Mouse (Mus musculus): ENCODE data around the gene Neurod2.

Gene Neurod2

DNA sequence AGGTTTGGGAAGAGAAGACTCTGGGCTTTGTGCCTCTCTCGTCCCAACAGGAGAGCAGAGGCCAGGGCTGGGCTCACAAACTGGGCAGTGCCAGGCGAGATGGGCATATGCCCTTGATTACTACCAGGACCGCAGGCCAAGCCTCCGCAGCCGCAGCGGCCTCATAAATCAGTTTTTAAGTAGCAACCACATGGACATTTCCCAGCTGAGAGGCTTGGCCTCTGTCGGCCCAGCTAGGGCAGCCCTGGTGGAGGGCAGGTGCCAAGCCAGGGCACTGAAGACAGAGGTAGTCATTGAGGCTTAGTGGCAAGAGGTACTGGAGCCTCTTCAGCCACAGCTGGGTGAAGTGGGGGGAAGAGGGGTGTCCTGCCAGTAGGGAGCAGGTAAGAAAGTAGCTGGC is 12.0 kb downstream of the Neurod2 start:
- no peak for DNase-seq (ENCODE audit: low spot score)

GRCm38 (mm10) chr11:98313790-98314323 is 15.6 kb downstream of the Neurod2 start:
- DNase-seq (ENCODE audit: low spot score), result peak; percentile 39

DNA sequence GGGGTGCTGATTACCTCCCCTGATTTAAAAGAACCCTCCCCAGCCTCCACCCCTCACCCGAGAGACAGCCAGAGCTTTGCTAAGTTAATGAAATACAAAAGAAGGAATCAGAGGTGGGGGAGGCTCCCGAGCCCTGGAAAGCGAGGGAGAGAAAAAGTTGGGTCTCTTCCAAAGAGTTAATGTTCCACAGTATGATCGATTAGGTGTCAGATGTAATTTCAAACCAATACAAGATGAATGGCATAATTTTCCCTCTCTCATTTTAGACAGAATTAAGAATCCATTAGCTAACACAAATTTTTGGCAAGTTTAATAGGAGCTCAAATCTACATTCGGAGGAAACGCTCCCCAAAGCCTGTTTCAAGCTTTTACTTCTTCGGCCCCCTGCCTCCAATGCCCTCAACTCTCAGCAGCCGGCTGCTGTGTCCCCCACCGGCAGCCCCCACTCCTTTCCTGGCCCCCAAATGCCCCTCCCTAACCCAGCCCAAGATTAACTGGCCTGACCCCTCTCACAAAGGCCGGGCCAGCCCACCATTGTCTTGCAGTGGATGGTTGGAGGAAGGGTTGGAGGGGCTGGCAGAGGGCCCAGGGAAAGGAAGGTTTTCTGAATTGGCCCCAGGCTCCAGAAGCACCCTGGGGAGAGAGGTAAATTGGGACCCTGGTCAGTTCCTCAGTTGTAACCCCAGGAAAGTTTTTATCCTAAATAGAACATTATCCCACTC is 30.8 kb downstream of the Neurod2 start:
- DNase-seq (ENCODE audit: low spot score), result no peak

GRCm38 (mm10) chr11:98297778-98298177 is 31.7 kb downstream of the Neurod2 start:
- no peak for DNase-seq (ENCODE audit: low spot score)

- no peak for DNase-seq (ENCODE audit: low spot score)
Observed at GRCm38 (mm10) chr11:98296916-98297315, 32.5 kb downstream of the Neurod2 start.

DNA sequence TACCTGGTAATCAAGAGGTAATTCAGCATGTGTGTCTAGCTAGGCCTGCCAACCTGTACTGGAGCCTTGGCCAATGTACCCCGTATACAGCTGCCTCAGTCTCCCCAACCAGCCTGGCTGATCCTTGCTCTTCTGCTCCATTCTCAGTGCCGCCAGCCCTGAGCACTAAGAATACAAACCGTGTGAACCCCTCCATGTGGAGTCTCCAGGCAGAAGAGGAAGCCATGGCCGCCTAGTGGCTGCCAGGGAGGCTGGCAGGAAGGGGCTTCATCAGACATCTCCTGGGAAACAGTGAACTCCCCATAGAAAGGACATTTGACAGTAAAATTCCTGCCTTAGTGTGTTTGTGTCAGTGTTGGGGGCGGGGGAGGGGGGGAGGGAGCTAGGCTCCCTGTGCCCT is 33.2 kb downstream of the Neurod2 start:
- no peak for DNase-seq (ENCODE audit: low spot score)

- DNase-seq (ENCODE audit: low spot score), result no peak
Observed at GRCm38 (mm10) chr11:98295013-98295585, 34.3 kb downstream of the Neurod2 start.

- peak; percentile 74 for DNase-seq (ENCODE audit: low spot score)
Observed at GRCm38 (mm10) chr11:98294188-98295012, 35.0 kb downstream of the Neurod2 start.

GRCm38 (mm10) chr11:98293070-98293469 is 36.4 kb downstream of the Neurod2 start:
- DNase-seq (ENCODE audit: low spot score), result no peak

GRCm38 (mm10) chr11:98290906-98291305 is 38.5 kb downstream of the Neurod2 start:
- no peak for DNase-seq (ENCODE audit: low spot score)

GRCm38 (mm10) chr11:98289873-98290272 is 39.6 kb downstream of the Neurod2 start:
- DNase-seq (ENCODE audit: low spot score), result no peak

- no peak for DNase-seq (ENCODE audit: low spot score)
Observed at GRCm38 (mm10) chr11:98287961-98288360, 41.5 kb downstream of the Neurod2 start.

DNA sequence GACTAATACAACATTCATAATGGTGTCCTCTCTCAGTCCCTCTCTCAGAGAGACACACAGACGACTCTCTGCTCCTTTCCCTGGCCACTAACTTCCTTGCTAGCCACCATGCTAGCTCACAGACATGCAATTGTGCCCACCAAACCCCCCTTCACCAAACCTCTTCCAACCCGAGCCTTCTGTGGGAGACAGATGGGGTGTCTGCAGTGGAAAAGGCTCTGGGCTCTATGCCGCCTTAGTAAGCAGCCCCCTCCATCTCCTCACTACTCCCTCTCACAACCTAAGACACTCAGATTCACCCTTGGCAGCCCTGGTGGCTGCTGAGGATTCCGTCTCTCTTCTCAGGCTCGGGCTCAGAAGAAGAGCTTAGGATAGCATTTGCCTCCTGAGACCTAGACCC is 41.9 kb downstream of the Neurod2 start:
- DNase-seq (ENCODE audit: low spot score), result no peak

- DNase-seq (ENCODE audit: low spot score), result no peak
Observed at GRCm38 (mm10) chr11:98285368-98285767, 44.1 kb downstream of the Neurod2 start.

- DNase-seq (ENCODE audit: low spot score), result no peak
Observed at GRCm38 (mm10) chr11:98284230-98284629, 45.2 kb downstream of the Neurod2 start.

DNA sequence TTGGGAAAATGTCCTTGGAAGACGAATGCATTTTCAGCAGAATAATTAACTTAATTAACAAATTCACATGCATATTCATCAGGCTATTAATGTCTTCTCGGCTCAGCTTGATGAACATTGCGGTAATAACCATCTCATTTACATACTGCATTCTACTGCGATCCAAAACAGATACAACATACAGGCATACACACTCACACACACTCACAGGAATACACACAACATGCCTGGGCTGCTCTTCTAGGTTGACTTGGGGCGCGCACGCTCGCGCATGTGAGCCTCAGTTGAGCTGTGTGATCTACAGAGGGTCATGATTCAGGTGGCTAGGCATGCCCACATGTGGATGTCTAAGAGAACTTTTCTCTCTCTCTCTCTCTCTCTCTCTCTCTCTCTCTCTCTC is 45.7 kb downstream of the Neurod2 start:
- DNase-seq (ENCODE audit: low spot score), result no peak

Data from testis, postnatal 14 days (tissue).